Mouse (Mus musculus) cortical plate, adult 2 months (tissue): ENCODE results near the gene Pdgfd.

Source experiments
- CTCF ChIP-seq: fragments of 200-500 bp; IDR thresholded peaks from 2 replicates; pipeline ENCODE4 v1.5.1; 2011; ENCODE audit warnings: mild to moderate bottlenecking, control low read depth, low read length; ENCODE audit not compliant: insufficient read depth; ENCODE audit errors: extremely low read depth
- POLR2A ChIP-seq: fragments of 200-500 bp; IDR thresholded peaks from 2 replicates; pipeline ENCODE4 v1.6.1; 2011; ENCODE audit warnings: mild to moderate bottlenecking, low read length, control low read depth; ENCODE audit not compliant: insufficient read depth; ENCODE audit errors: extremely low read depth

DNA sequence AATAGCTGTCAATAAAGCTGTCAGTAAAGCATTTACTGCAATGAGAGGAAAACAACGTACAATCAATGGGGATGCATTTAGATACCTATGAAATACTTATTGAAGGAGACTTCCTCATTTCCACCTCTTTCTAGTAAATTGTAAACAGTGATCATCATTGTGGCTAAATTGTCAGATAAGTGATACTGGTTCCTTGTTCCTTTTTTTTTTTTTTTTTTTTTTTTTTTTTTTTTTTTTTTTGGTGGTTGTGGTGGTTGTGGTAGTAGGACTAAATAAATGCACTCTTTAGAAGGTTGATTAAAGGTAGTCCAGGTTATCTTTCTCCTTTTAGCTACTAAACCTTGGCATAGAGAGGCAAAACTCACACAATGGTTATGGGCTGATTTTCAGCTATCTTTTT lies 25.0 kb downstream of the Pdgfd start:
- TF ChIP-seq CTCF = no peak
- no peak for TF ChIP-seq POLR2A
